Mouse (Mus musculus) liver, embryonic 14.5 days (tissue): ENCODE data around the gene Ntsr1.

Experiments used
- CTCF ChIP-seq: IDR thresholded peaks from 2 replicates; pipeline ENCODE4 v1.5.1; 2016; ENCODE audit warnings: antibody characterized with exemption, low read depth, control low read depth
- EP300 ChIP-seq: IDR thresholded peaks from 2 replicates; pipeline ENCODE4 v1.6.1; 2016; ENCODE audit warnings: antibody characterized with exemption, low read depth

DNA sequence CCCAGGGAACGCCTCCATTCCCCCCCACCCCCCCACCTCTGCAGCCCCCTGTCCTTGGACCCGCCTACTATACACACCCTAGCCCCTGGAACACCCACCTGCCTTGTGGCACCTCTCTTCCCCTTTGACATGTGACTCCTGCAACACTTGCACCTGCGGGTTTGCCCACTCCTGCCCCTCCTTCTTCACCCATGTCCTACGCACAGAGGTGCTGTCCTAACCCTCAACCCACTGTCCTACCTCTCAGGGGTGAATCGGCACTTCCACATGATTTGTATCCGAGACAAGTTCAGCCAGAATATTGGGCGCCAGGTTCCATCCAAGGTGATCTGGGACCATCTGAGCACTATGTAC, 83.4 kb downstream of the Ntsr1 start:
- TF ChIP-seq EP300 (no peak), CTCF (no peak)
